Mouse (Mus musculus): ENCODE data around the gene Tamm41.

GRCm38 (mm10) chr6:114994079-114994478 is 43.6 kb downstream of the Tamm41 start:
- TF ChIP-seq CTCF (IDR thresholded peaks at IDR 0.05; ENCODE audit: low read depth, low read length): no peak
- TF ChIP-seq POLR2A (IDR thresholded peaks at IDR 0.05; ENCODE audit: extremely low read depth, insufficient read depth, low read length): no peak
